Comparison of ENCODE assay signal across 8 mouse cellular contexts in genomic region chr5:30959966-30960501, GRCm38 (mm10). TPM values are rescaled to one million over a fixed set of nuclear protein-coding genes. Genes with fewer than 3 reads are reported as not detected.
DNase-seq lines count a peak whose midpoint lies in the region; ATAC-seq and TF ChIP-seq lines count a peak whose summit lies in the region.

TSS of gene Preb (minus strand) at chr5:30960361.

- peak; percentile 94 for DNase-seq in c-Kit-positive CD71-positive TER-119-positive erythroid progenitor cells, embryonic 14.5 days (ENCODE audit: low spot score)
- DNase-seq in heart, postnatal 10 days: peak; percentile 99
- DNase-seq in large intestine, adult 2 months (ENCODE audit: low read depth, low spot score): peak; percentile 92
- peak; percentile 98 for DNase-seq in liver, postnatal 0 days
- DNase-seq in testis, postnatal 10 days (ENCODE audit: low spot score): peak; percentile 99

- H3K4me2 ChIP-seq in forebrain, embryonic 13.5 days: peak within 1 kb of the TSS; percentile 79
- H3K4me2 ChIP-seq in liver, postnatal 0 days (ENCODE audit: low read depth, low read length): peak within 1 kb of the TSS; percentile 89
- H3K4me2 ChIP-seq in neural tube, embryonic 14.5 days (ENCODE audit: low read depth, low read length): peak within 1 kb of the TSS; percentile 95

- no peak for TF ChIP-seq EP300 in liver, postnatal 0 days (IDR thresholded peaks at IDR 0.05; ENCODE audit: low read depth)

- peaks cover 31% of the 10 kb centered on the region for H3K4me1 ChIP-seq in E14TG2a.4 (replicated peaks; ENCODE audit: low read depth, low read length)
- peaks cover 23% of the 10 kb centered on the region for H3K4me1 ChIP-seq in forebrain, embryonic 13.5 days
- peaks cover 26% of the 10 kb centered on the region for H3K4me1 ChIP-seq in liver, postnatal 0 days (ENCODE audit: insufficient read depth)
- peaks cover 20% of the 10 kb centered on the region for H3K4me1 ChIP-seq in neural tube, embryonic 14.5 days (ENCODE audit: control insufficient read depth, insufficient read depth, low read length)

- intact Hi-C loops in heart, postnatal 10 days (cut with DNase I): no loop called here

- peak; percentile 97 for ATAC-seq in forebrain, embryonic 13.5 days
- peak; percentile 94 for ATAC-seq in liver, postnatal 0 days
- peak; percentile 96 for ATAC-seq in neural tube, embryonic 14.5 days (ENCODE audit: low read depth)

- WGBS in forebrain, embryonic 13.5 days: under 1% methylated on average over 56 of the region's 56 CpGs
- WGBS in large intestine, adult 2 months: under 1% methylated on average over 56 of the region's 56 CpGs
- WGBS in liver, postnatal 0 days (ENCODE audit: insufficient replicate concordance): under 1% methylated on average over 56 of the region's 56 CpGs
- 0% methylated on average over 51 of the region's 56 CpGs for WGBS in neural tube, embryonic 14.5 days

- no peaks in the 10 kb centered on the region for H3K9me3 ChIP-seq in E14TG2a.4 (ENCODE audit: low read length)
- H3K9me3 ChIP-seq in forebrain, embryonic 13.5 days (replicated peaks): no peaks in the 10 kb centered on the region
- no peaks in the 10 kb centered on the region for H3K9me3 ChIP-seq in liver, postnatal 0 days (ENCODE audit: low read length)
- no peaks in the 10 kb centered on the region for H3K9me3 ChIP-seq in neural tube, embryonic 14.5 days (ENCODE audit: control insufficient read depth, low read length)

- H3K36me3 ChIP-seq in E14TG2a.4 (ENCODE audit: insufficient read depth, low read length): peaks cover 34% of the 10 kb centered on the region
- H3K36me3 ChIP-seq in forebrain, embryonic 13.5 days (ENCODE audit: poor library complexity, severe bottlenecking): peaks cover 29% of the 10 kb centered on the region
- peaks cover 23% of the 10 kb centered on the region for H3K36me3 ChIP-seq in liver, postnatal 0 days (replicated peaks; ENCODE audit: insufficient read depth, low read length)
- H3K36me3 ChIP-seq in neural tube, embryonic 14.5 days (ENCODE audit: control insufficient read depth, insufficient read depth, low read length): peaks cover 17% of the 10 kb centered on the region

- H3K27me3 ChIP-seq in E14TG2a.4 (ENCODE audit: insufficient read depth, low read length): 0 out of 2 replicates have a peak, but pooled peaks cover 4% of the 10 kb centered on the region
- H3K27me3 ChIP-seq in forebrain, embryonic 13.5 days: 0 out of 2 replicates have a peak, but pooled peaks cover 6% of the 10 kb centered on the region
- H3K27me3 ChIP-seq in liver, postnatal 0 days (ENCODE audit: insufficient read depth, low read length): no peaks in the 10 kb centered on the region
- H3K27me3 ChIP-seq in neural tube, embryonic 14.5 days (ENCODE audit: control insufficient read depth, insufficient read depth, low read length): no peaks in the 10 kb centered on the region

- TF ChIP-seq CTCF in E14TG2a.4 (conservative IDR thresholded peaks at IDR 0.05; ENCODE audit: low read length): no peak
- peak; percentile 24; the same call in 1 of the 2 replicates for TF ChIP-seq CTCF in liver, postnatal 0 days (IDR thresholded peaks at IDR 0.05; ENCODE audit: low read depth)

- peak within 1 kb of the TSS; percentile 91 for H3K9ac ChIP-seq in forebrain, embryonic 13.5 days
- peak within 1 kb of the TSS; percentile 88 for H3K9ac ChIP-seq in liver, postnatal 0 days (replicated peaks)
- peak within 1 kb of the TSS; percentile 89 for H3K9ac ChIP-seq in neural tube, embryonic 14.5 days (replicated peaks; ENCODE audit: low read depth, low read length)

- H3K4me3 ChIP-seq in E14TG2a.4 (replicated peaks; ENCODE audit: low read length): peak within 1 kb of the TSS; percentile 96
- peak within 1 kb of the TSS; percentile 82 for H3K4me3 ChIP-seq in forebrain, embryonic 13.5 days
- peak within 1 kb of the TSS; percentile 84 for H3K4me3 ChIP-seq in liver, postnatal 0 days (ENCODE audit: low read depth, low read length)
- peak within 1 kb of the TSS; percentile 86 for H3K4me3 ChIP-seq in neural tube, embryonic 14.5 days (ENCODE audit: low read depth, low read length)

- H3K27ac ChIP-seq in forebrain, embryonic 13.5 days: peak within 1 kb of the TSS; percentile 72
- H3K27ac ChIP-seq in liver, postnatal 0 days (ENCODE audit: low read depth): peak within 1 kb of the TSS; percentile 93
- H3K27ac ChIP-seq in neural tube, embryonic 14.5 days (ENCODE audit: low read depth, low read length): peak within 1 kb of the TSS; percentile 84

RNA-seq across cellular contexts. Expression of gene Preb, which starts in this region (rescaled TPM):
- polyA plus RNA-seq in forebrain, embryonic 13.5 days (2015; fragmentation: Nextera tagmentation; extraction: Ambion mirVana): 126 and 132 TPM in 2 replicates
- total RNA-seq in heart, postnatal 10 days (2021): 10 to 100 TPM; 64.9 to 71.3 TPM
- polyA plus RNA-seq in large intestine, adult 2 months (2012; rRNA removed): 386 and 408 TPM in 2 replicates
- 79.2 and 80.6 TPM in 2 replicates for polyA plus RNA-seq in liver, postnatal 0 days (2015; fragmentation: Nextera tagmentation; extraction: Ambion mirVana)
- polyA plus RNA-seq in neural tube, embryonic 14.5 days (2014; fragmentation: Nextera tagmentation; extraction: Ambion mirVana): 72.4 and 80.0 TPM in 2 replicates

Comparison
In these comparisons a context has a peak if more than half of its experiments do, and no peak if none do; other contexts are left out.
1. Peak in every context shown above with its lines: DNase-seq, ATAC-seq, H3K4me3 ChIP-seq and H3K27ac ChIP-seq.